Mouse (Mus musculus) thymus, adult 2 months (tissue): Measurements from ENCODE around the gene Ascc2. TPM values are rescaled to one million over a fixed set of nuclear protein-coding genes. Genes with fewer than 3 reads are reported as not detected.

Source experiments
- DNase-seq: peaks from one replicate; pipeline ENCODE4 v3.0.0; 2021
- H3K27ac ChIP-seq: fragments of 200-500 bp; 2 replicates; pipeline ENCODE4 v1.5.1; 2012; ENCODE audit warnings: low read length, control low read depth; ENCODE audit not compliant: control insufficient read depth, insufficient read depth
- H3K27me3 ChIP-seq: fragments of 200-500 bp; 2 replicates; pipeline ENCODE4 v1.6.1; 2012; ENCODE audit warnings: mild to moderate bottlenecking, low read length, moderate library complexity, mixed read lengths; ENCODE audit not compliant: control insufficient read depth, insufficient read depth
- H3K36me3 ChIP-seq: fragments of 200-500 bp; 2 replicates; pipeline ENCODE4 v1.6.1; 2012; ENCODE audit warnings: mild to moderate bottlenecking, low read length, moderate library complexity; ENCODE audit not compliant: control insufficient read depth, insufficient read depth
- H3K4me1 ChIP-seq: fragments of 200-500 bp; replicated peaks from 2 replicates; pipeline ENCODE4 v1.6.1; 2012; ENCODE audit warnings: low read length; ENCODE audit not compliant: control insufficient read depth, insufficient read depth
- H3K4me3 ChIP-seq: fragments of 200-500 bp; 2 replicates; pipeline ENCODE4 v1.5.1; 2012; ENCODE audit warnings: mild to moderate bottlenecking, low read length, control low read depth, moderate library complexity; ENCODE audit not compliant: control insufficient read depth, insufficient read depth
- CTCF ChIP-seq: fragments of 200-500 bp; IDR thresholded peaks from 2 replicates; pipeline ENCODE4 v1.5.1; 2012; ENCODE audit warnings: mild to moderate bottlenecking, control low read depth, low read length, moderate library complexity, borderline replicate concordance; ENCODE audit not compliant: control insufficient read depth, poor library complexity, insufficient read depth; ENCODE audit errors: extremely low read depth
- POLR2A ChIP-seq: fragments of 200-500 bp; IDR thresholded peaks from 2 replicates; pipeline ENCODE4 v1.6.1; 2012; ENCODE audit warnings: mild to moderate bottlenecking, low read length, control low read depth, moderate library complexity; ENCODE audit not compliant: control insufficient read depth, poor library complexity, insufficient read depth; ENCODE audit errors: extremely low read depth
- WGBS: fragments of 180-500 bp; shearing (Covaris S2); methylation state at CpG from one replicate; pipeline ENCODE4 v1.1.7; 2018; 5-methylcytosine and 5-hydroxymethylcytosine counted together
- polyA plus RNA-seq: library from polyadenylated mRNA; depleted of rRNA; stranded (reverse); fragments of >200 nt; gene quantifications from 2 replicates; pipeline ENCODE4 v1.2.3, GENCODE M21; 2012

The Ascc2 gene
- polyA plus RNA-seq, 1 experiment: 26.0 TPM

- DNase-seq: no peak
- H3K4me3 ChIP-seq: no peak overlapping the region
- TF ChIP-seq CTCF (no peak), POLR2A (no peak)
- H3K27me3 ChIP-seq: no peaks in the 10 kb centered on the region
- WGBS: 91% methylated on average over 7 of the region's 7 CpGs
- no peak overlapping the region for H3K27ac ChIP-seq
- peaks cover 5% of the 10 kb centered on the region; the same call in 1 of the 2 replicates for H3K36me3 ChIP-seq
- no peaks in the 10 kb centered on the region for H3K4me1 ChIP-seq
Measured at GRCm38 (mm10) chr11:4720900-4721580, 83.5 kb downstream of the Ascc2 start.

DNA sequence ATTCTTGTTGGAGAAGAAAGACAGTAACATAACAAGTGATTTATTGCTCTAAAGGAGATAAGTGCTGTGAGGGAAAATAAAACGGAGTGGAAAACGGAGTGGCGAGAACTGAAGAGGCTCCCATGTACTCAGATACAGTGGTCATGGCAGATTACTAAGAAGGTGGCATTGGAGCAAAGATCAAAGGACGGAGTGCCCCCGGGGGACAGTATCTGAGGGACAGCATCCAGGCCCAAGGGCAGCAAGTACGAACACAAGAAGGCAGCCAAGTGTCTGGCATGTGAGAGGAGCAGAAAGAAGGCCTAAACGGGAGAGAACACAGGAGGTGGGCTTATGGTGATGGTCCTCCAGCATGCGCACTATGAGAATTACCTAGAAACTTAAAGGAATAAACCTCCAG lies 84.2 kb downstream of the Ascc2 start:
- 96% methylated on average over 8 of the region's 8 CpGs for WGBS

DNA sequence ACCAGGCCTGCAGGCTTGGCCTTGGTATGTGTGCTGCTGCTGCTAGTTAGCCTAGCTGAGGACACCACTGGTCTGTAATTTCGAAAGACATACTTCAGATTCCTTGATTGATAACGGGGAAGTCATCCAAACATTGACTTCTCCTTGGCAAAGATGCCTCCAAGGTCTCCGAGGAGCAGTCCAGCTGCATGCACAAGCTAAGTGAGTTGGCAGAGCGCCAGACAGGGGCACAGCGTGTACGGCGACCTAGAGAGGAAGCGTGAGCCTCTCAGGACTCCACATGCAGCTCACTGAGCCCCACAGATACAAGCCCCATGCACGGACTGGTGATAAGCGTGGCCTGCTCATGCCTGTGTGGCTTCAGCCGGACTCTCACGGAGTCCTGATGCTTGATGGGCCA lies 92.1 kb downstream of the Ascc2 start:
- Histone ChIP-seq H3K36me3 (no peaks in the 10 kb centered on the region; the same call in 1 of the 2 replicates), H3K27me3 (no peaks in the 10 kb centered on the region), H3K27ac (no peak overlapping the region), H3K4me1 (no peaks in the 10 kb centered on the region), H3K4me3 (no peak overlapping the region)
- TF ChIP-seq POLR2A: no peak
- no peak for TF ChIP-seq CTCF
- no peak for DNase-seq
- 28% methylated on average over 12 of the region's 12 CpGs for WGBS

More for the DNA sequence above, 84.2 kb downstream of the Ascc2 start:
- peaks cover 5% of the 10 kb centered on the region; the same call in 1 of the 2 replicates for H3K36me3 ChIP-seq
- DNase-seq: no peak
- H3K4me3 ChIP-seq: no peak overlapping the region
- H3K4me1 ChIP-seq: no peaks in the 10 kb centered on the region
- TF ChIP-seq CTCF: no peak
- no peak for TF ChIP-seq POLR2A
- H3K27me3 ChIP-seq: no peaks in the 10 kb centered on the region
- no peak overlapping the region for H3K27ac ChIP-seq

DNA sequence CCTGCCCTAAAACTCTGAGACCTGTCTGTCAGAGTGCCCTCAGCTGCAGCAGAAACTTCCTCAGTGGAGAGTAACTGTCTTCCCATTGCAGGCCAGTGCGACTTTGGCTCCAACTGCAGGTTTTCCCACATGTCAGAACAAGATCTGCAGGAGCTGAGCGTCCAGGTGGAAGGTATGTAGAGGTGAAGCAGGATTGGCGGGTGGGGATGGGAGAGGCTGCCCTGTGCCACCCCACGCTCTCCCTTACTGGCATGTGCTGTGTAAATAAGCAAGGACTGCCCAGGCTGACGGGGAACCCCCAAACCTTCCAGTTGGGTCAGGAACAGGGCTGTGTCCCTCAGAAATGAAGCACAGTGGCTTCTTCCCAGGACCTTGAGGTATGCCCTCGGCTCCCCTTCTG lies 92.5 kb downstream of the Ascc2 start:
- DNase-seq: no peak
- no peaks in the 10 kb centered on the region for H3K4me1 ChIP-seq
- H3K27me3 ChIP-seq: no peaks in the 10 kb centered on the region
- WGBS: 96% methylated on average over 6 of the region's 6 CpGs
- TF ChIP-seq POLR2A: no peak
- TF ChIP-seq CTCF: no peak
- H3K36me3 ChIP-seq: no peaks in the 10 kb centered on the region
- H3K4me3 ChIP-seq: no peak overlapping the region
- H3K27ac ChIP-seq: no peak overlapping the region

GRCm38 (mm10) chr11:4730913-4731312 lies 93.4 kb downstream of the Ascc2 start:
- no peak overlapping the region for H3K4me3 ChIP-seq
- DNase-seq: no peak
- no peak overlapping the region for H3K27ac ChIP-seq
- 98% methylated on average over 5 of the region's 5 CpGs for WGBS
- no peaks in the 10 kb centered on the region for H3K36me3 ChIP-seq
- H3K27me3 ChIP-seq: no peaks in the 10 kb centered on the region
- H3K4me1 ChIP-seq: no peaks in the 10 kb centered on the region
- TF ChIP-seq POLR2A (no peak), CTCF (no peak)

DNA sequence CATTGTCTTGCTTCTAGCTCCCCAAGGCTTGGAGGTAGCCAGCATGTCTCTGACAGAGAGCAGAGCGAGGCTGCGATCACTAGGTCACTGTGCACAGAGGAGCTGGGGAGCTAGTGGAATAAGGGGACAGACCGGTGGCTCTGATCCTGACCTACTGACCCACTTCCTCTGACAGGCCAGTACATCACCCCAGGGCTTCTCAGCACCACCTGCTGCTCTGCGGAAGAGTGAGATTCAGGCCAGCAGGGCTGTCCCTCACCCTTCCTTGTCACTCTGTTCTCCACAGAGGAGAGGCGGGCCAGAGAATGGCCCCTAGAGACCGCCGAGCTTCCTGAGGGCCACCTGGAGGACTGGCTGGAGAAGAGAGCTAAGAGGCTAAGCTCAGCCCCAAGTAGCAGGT lies 94.2 kb downstream of the Ascc2 start:
- no peaks in the 10 kb centered on the region for H3K36me3 ChIP-seq
- WGBS: 97% methylated on average over 7 of the region's 7 CpGs
- H3K4me1 ChIP-seq: no peaks in the 10 kb centered on the region
- no peak overlapping the region for H3K4me3 ChIP-seq
- no peak overlapping the region for H3K27ac ChIP-seq
- DNase-seq: no peak
- H3K27me3 ChIP-seq: no peaks in the 10 kb centered on the region
- TF ChIP-seq CTCF: no peak
- TF ChIP-seq POLR2A: no peak
